Mouse (Mus musculus): Measurements from ENCODE around the gene Scn10a. TPM values are rescaled to one million over a fixed set of nuclear protein-coding genes. Genes with fewer than 3 reads are reported as not detected.

The Scn10a gene
- polyA plus RNA-seq, 1 experiment from 2014 or later: 1.4 TPM

GRCm38 (mm10) chr9:119631393-119631898 is 87.7 kb downstream of the Scn10a start:
- Histone ChIP-seq H3K4me3 (ENCODE audit: low read length) (no peak overlapping the region), H3K4me1 (ENCODE audit: control insufficient read depth, insufficient read depth, low read length) (peaks cover 38% of the 10 kb centered on the region), H3K27me3 (ENCODE audit: control insufficient read depth, insufficient read depth, low read length) (no peaks in the 10 kb centered on the region; the same call in 1 of the 2 replicates), H3K9me3 (replicated peaks; ENCODE audit: control insufficient read depth, low read length) (no peaks in the 10 kb centered on the region), H3K9ac (ENCODE audit: low read length) (0 out of 2 replicates have a peak overlapping the region, but pooled peaks have one; percentile 23), H3K4me2 (ENCODE audit: low read depth, low read length) (peak overlapping the region; percentile 43; the same call in 1 of the 2 replicates), H3K36me3 (ENCODE audit: control insufficient read depth, insufficient read depth) (no peaks in the 10 kb centered on the region), H3K27ac (ENCODE audit: low read length) (peak overlapping the region; percentile 92)
- ATAC-seq (replicated peaks; ENCODE audit: extremely low read depth, insufficient read depth, low FRiP score): no peak
- WGBS: 57% methylated on average over 13 of the region's 13 CpGs

GRCm38 (mm10) chr9:119628690-119629268 is 90.3 kb downstream of the Scn10a start:
- ATAC-seq (replicated peaks; ENCODE audit: extremely low read depth, insufficient read depth, low FRiP score): no peak
- no peaks in the 10 kb centered on the region; the same call in 1 of the 2 replicates for H3K27me3 ChIP-seq (ENCODE audit: control insufficient read depth, insufficient read depth, low read length)
- H3K9me3 ChIP-seq (replicated peaks; ENCODE audit: control insufficient read depth, low read length): peaks cover 6% of the 10 kb centered on the region; the same call in 1 of the 2 replicates
- no peak overlapping the region for H3K4me2 ChIP-seq (ENCODE audit: low read depth, low read length)
- no peak overlapping the region for H3K9ac ChIP-seq (ENCODE audit: low read length)
- no peaks in the 10 kb centered on the region for H3K36me3 ChIP-seq (ENCODE audit: control insufficient read depth, insufficient read depth)
- no peak overlapping the region for H3K4me3 ChIP-seq (ENCODE audit: low read length)
- H3K4me1 ChIP-seq (ENCODE audit: control insufficient read depth, insufficient read depth, low read length): peaks cover 24% of the 10 kb centered on the region
- 51% methylated on average over 8 of the region's 8 CpGs for WGBS
- H3K27ac ChIP-seq (ENCODE audit: low read length): no peak overlapping the region

GRCm38 (mm10) chr9:119627227-119627626 is 91.9 kb downstream of the Scn10a start:
- no peak overlapping the region for H3K9ac ChIP-seq (ENCODE audit: low read length)
- H3K27me3 ChIP-seq (ENCODE audit: control insufficient read depth, insufficient read depth, low read length): no peaks in the 10 kb centered on the region; the same call in 1 of the 2 replicates
- no peak for ATAC-seq (replicated peaks; ENCODE audit: extremely low read depth, insufficient read depth, low FRiP score)
- H3K4me1 ChIP-seq (ENCODE audit: control insufficient read depth, insufficient read depth, low read length): peaks cover 10% of the 10 kb centered on the region
- peaks cover 6% of the 10 kb centered on the region; the same call in 1 of the 2 replicates for H3K9me3 ChIP-seq (replicated peaks; ENCODE audit: control insufficient read depth, low read length)
- no peak overlapping the region for H3K27ac ChIP-seq (ENCODE audit: low read length)
- H3K4me3 ChIP-seq (ENCODE audit: low read length): no peak overlapping the region
- 61% methylated on average over 6 of the region's 6 CpGs for WGBS
- H3K4me2 ChIP-seq (ENCODE audit: low read depth, low read length): no peak overlapping the region
- no peaks in the 10 kb centered on the region for H3K36me3 ChIP-seq (ENCODE audit: control insufficient read depth, insufficient read depth)

GRCm38 (mm10) chr9:119624151-119624550 is 95.0 kb downstream of the Scn10a start:
- no peak overlapping the region for H3K9ac ChIP-seq (ENCODE audit: low read length)
- H3K4me3 ChIP-seq (ENCODE audit: low read length): no peak overlapping the region
- no peaks in the 10 kb centered on the region for H3K27me3 ChIP-seq (ENCODE audit: control insufficient read depth, insufficient read depth, low read length)
- H3K4me2 ChIP-seq (ENCODE audit: low read depth, low read length): peak overlapping the region; percentile 22; the same call in 1 of the 2 replicates
- no peak overlapping the region for H3K27ac ChIP-seq (ENCODE audit: low read length)
- no peaks in the 10 kb centered on the region for H3K36me3 ChIP-seq (ENCODE audit: control insufficient read depth, insufficient read depth)
- H3K9me3 ChIP-seq (replicated peaks; ENCODE audit: control insufficient read depth, low read length): peaks cover 6% of the 10 kb centered on the region; the same call in 1 of the 2 replicates
- no peaks in the 10 kb centered on the region for H3K4me1 ChIP-seq (ENCODE audit: control insufficient read depth, insufficient read depth, low read length)
- no peak for ATAC-seq (replicated peaks; ENCODE audit: extremely low read depth, insufficient read depth, low FRiP score)
- 53% methylated on average over 4 of the region's 4 CpGs for whole genome bisulfite sequencing

GRCm38 (mm10) chr9:119614798-119615197 is 104.3 kb downstream of the Scn10a start:
- no peak for ATAC-seq (replicated peaks; ENCODE audit: extremely low read depth, insufficient read depth, low FRiP score)

GRCm38 (mm10) chr9:119610563-119611166 is 108.5 kb downstream of the Scn10a start:
- H3K4me3 ChIP-seq (ENCODE audit: low read length): no peak overlapping the region
- H3K36me3 ChIP-seq (ENCODE audit: control insufficient read depth, insufficient read depth): no peaks in the 10 kb centered on the region
- H3K27me3 ChIP-seq (ENCODE audit: control insufficient read depth, insufficient read depth, low read length): no peaks in the 10 kb centered on the region; the same call in 1 of the 2 replicates
- H3K4me2 ChIP-seq (ENCODE audit: low read depth, low read length): no peak overlapping the region
- H3K4me1 ChIP-seq (ENCODE audit: control insufficient read depth, insufficient read depth, low read length): peaks cover 2% of the 10 kb centered on the region; the same call in 1 of the 2 replicates
- H3K9ac ChIP-seq (ENCODE audit: low read length): no peak overlapping the region
- ATAC-seq (replicated peaks; ENCODE audit: extremely low read depth, insufficient read depth, low FRiP score): no peak
- no peak overlapping the region for H3K27ac ChIP-seq (ENCODE audit: low read length)
- 77% methylated on average over 7 of the region's 7 CpGs for WGBS
- H3K9me3 ChIP-seq (replicated peaks; ENCODE audit: control insufficient read depth, low read length): no peaks in the 10 kb centered on the region

More at GRCm38 (mm10) chr9:119614798-119615197, 104.3 kb downstream of the Scn10a start:
- Histone ChIP-seq H3K4me3 (ENCODE audit: low read length) (no peak overlapping the region), H3K9ac (ENCODE audit: low read length) (no peak overlapping the region), H3K9me3 (replicated peaks; ENCODE audit: control insufficient read depth, low read length) (no peaks in the 10 kb centered on the region), H3K27me3 (ENCODE audit: control insufficient read depth, insufficient read depth, low read length) (no peaks in the 10 kb centered on the region; the same call in 1 of the 2 replicates), H3K27ac (ENCODE audit: low read length) (no peak overlapping the region), H3K36me3 (ENCODE audit: control insufficient read depth, insufficient read depth) (no peaks in the 10 kb centered on the region), H3K4me1 (ENCODE audit: control insufficient read depth, insufficient read depth, low read length) (peaks cover 6% of the 10 kb centered on the region; the same call in 1 of the 2 replicates), H3K4me2 (ENCODE audit: low read depth, low read length) (no peak overlapping the region)
- WGBS: 65% methylated on average over 6 of the region's 6 CpGs

- no peaks in the 10 kb centered on the region for H3K4me1 ChIP-seq (ENCODE audit: control insufficient read depth, insufficient read depth, low read length)
- no peaks in the 10 kb centered on the region for H3K27me3 ChIP-seq (ENCODE audit: control insufficient read depth, insufficient read depth, low read length)
- no peak overlapping the region for H3K4me2 ChIP-seq (ENCODE audit: low read depth, low read length)
- no peak overlapping the region for H3K27ac ChIP-seq (ENCODE audit: low read length)
- ATAC-seq (replicated peaks; ENCODE audit: extremely low read depth, insufficient read depth, low FRiP score): no peak
- H3K4me3 ChIP-seq (ENCODE audit: low read length): no peak overlapping the region
- WGBS: 94% methylated on average over 5 of the region's 5 CpGs
- H3K36me3 ChIP-seq (ENCODE audit: control insufficient read depth, insufficient read depth): no peaks in the 10 kb centered on the region
- H3K9ac ChIP-seq (ENCODE audit: low read length): no peak overlapping the region
- H3K9me3 ChIP-seq (replicated peaks; ENCODE audit: control insufficient read depth, low read length): no peaks in the 10 kb centered on the region
These were observed 112.2 kb downstream of the Scn10a start for GRCm38 (mm10) chr9:119606906-119607305.

GRCm38 (mm10) chr9:119604607-119605006 is 114.5 kb downstream of the Scn10a start:
- Histone ChIP-seq H3K4me3 (ENCODE audit: low read length) (no peak overlapping the region), H3K9ac (ENCODE audit: low read length) (no peak overlapping the region), H3K4me2 (ENCODE audit: low read depth, low read length) (no peak overlapping the region), H3K4me1 (ENCODE audit: control insufficient read depth, insufficient read depth, low read length) (no peaks in the 10 kb centered on the region), H3K27ac (ENCODE audit: low read length) (no peak overlapping the region), H3K36me3 (ENCODE audit: control insufficient read depth, insufficient read depth) (no peaks in the 10 kb centered on the region), H3K9me3 (replicated peaks; ENCODE audit: control insufficient read depth, low read length) (0 out of 2 replicates have a peak, but pooled peaks cover 3% of the 10 kb centered on the region), H3K27me3 (ENCODE audit: control insufficient read depth, insufficient read depth, low read length) (no peaks in the 10 kb centered on the region)
- no peak for ATAC-seq (replicated peaks; ENCODE audit: extremely low read depth, insufficient read depth, low FRiP score)
- WGBS: 68% methylated on average over 8 of the region's 8 CpGs

- Histone ChIP-seq H3K4me2 (ENCODE audit: low read depth, low read length) (no peak overlapping the region), H3K4me3 (ENCODE audit: low read length) (no peak overlapping the region), H3K4me1 (ENCODE audit: control insufficient read depth, insufficient read depth, low read length) (no peaks in the 10 kb centered on the region), H3K9ac (ENCODE audit: low read length) (no peak overlapping the region), H3K36me3 (ENCODE audit: control insufficient read depth, insufficient read depth) (no peaks in the 10 kb centered on the region), H3K27ac (ENCODE audit: low read length) (no peak overlapping the region), H3K27me3 (ENCODE audit: control insufficient read depth, insufficient read depth, low read length) (no peaks in the 10 kb centered on the region), H3K9me3 (replicated peaks; ENCODE audit: control insufficient read depth, low read length) (0 out of 2 replicates have a peak, but pooled peaks cover 4% of the 10 kb centered on the region)
- WGBS: 71% methylated on average over 10 of the region's 10 CpGs
- ATAC-seq (replicated peaks; ENCODE audit: extremely low read depth, insufficient read depth, low FRiP score): no peak
These were observed 120.6 kb downstream of the Scn10a start for GRCm38 (mm10) chr9:119598501-119598900.

Measured in heart, embryonic 16.5 days (tissue).